Mouse (Mus musculus) adrenal gland, postnatal 25 days (tissue): ENCODE results near the gene 4930524B15Rik. TPM values are rescaled to one million over a fixed set of nuclear protein-coding genes. Genes with fewer than 3 reads are reported as not detected.

Experiments
- total RNA-seq: library from RNA; stranded (reverse); gene quantifications from 2 replicates; pipeline ENCODE4 v1.2.3, GENCODE M21; 2021

The 4930524B15Rik gene
- total RNA-seq, 1 experiment from 2014 or later, result not detected

Other genes starting within 250 kb of the 4930524B15Rik start
- 77.0 and 92.2 TPM in 2 replicates for gene Cpeb4, start 93.4 kb upstream of the 4930524B15Rik start, total RNA-seq
- gene Nsg2, start 34.9 kb downstream of the 4930524B15Rik start, total RNA-seq, result 23.6 and 33.9 TPM in 2 replicates
- not detected in 2 replicates for gene Il9r, start 234.7 kb downstream of the 4930524B15Rik start, total RNA-seq
- 11.3 and 15.4 TPM in 2 replicates for gene Snrnp25, start 239.8 kb downstream of the 4930524B15Rik start, total RNA-seq